Comparison of ENCODE assay signal across 13 mouse cellular contexts in the genomic region with DNA sequence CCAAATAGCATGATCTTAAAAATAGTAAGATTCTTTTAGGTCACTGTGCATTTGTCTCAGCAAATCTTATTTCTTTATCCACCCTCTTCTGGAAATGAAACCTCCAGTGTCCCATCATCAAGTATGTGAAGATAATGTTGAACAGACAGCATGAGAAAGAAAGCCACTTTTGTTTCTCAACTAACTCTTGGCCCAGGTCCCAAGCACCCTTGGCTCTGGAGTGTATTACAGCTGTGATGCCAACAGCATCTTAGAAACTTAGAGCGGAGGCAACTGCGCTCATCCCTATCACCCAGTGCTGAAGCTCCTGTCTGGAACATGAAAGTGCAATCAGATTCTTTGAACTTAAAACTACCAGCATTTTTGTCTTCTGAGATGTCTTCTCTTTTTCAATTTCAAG. TPM values are rescaled to one million over a fixed set of nuclear protein-coding genes. Genes with fewer than 3 reads are reported as not detected.
DNase-seq lines count a peak whose midpoint lies in the region.
"Had no signal": no experiment of that assay in that cellular context is flagged by ENCODE, and none has a peak within 500 bp of the region (broad histone marks: within the 10 kb centered on the region; RNA-seq: fewer than 3 reads in every experiment).

No protein-coding gene starts in this region.

- peak; percentile 34 for DNase-seq in gastrocnemius, postnatal 10 days
- DNase-seq in gastrocnemius, postnatal 25 days: no peak
- peak; percentile 19 for DNase-seq in lung, postnatal 10 days
- no peak for DNase-seq in lung, adult 18-20 months
- peak; percentile 71 for DNase-seq in adipocyte (ENCODE audit: low spot score)
- DNase-seq in ovary, postnatal 36 days (ENCODE audit: low spot score): no peak
- DNase-seq in kidney, postnatal 14 days: no peak
- DNase-seq: kidney, adult 8-10 months; kidney, postnatal 25 days; liver, postnatal 0 days; right cerebral cortex, postnatal 14 days; spleen, adult 18-20 months; thymus, adult 2 months had no signal

RNA-seq across cellular contexts. Expression of gene Nt5e, which starts 42.7 kb away (rescaled TPM):
- 1 to 10 TPM; 7.2 to 8.4 TPM for total RNA-seq in gastrocnemius, postnatal 10 days (2021)
- total RNA-seq in gastrocnemius, postnatal 25 days (2021): 1 to 10 TPM; 2.3 to 3.2 TPM

Comparison
In these comparisons a context has a peak if more than half of its experiments do, and no peak if none do; other contexts are left out.
1. DNase-seq: peak in gastrocnemius, postnatal 10 days (single experiment), lung, postnatal 10 days (single experiment) and adipocyte (single experiment); none in gastrocnemius, postnatal 25 days (single experiment), lung, adult 18-20 months (0 of 2), ovary, postnatal 36 days (single experiment) and kidney, postnatal 14 days (single experiment).